Mouse (Mus musculus) lung, adult 2 months (tissue): ENCODE measurements around the gene Dlx4.

Source experiments
- CTCF ChIP-seq: fragments of 200-500 bp; IDR thresholded peaks from 2 replicates; pipeline ENCODE4 v1.5.1; 2011; ENCODE audit warnings: mild to moderate bottlenecking, low read length, control low read depth; ENCODE audit not compliant: insufficient read depth
- POLR2A ChIP-seq: fragments of 200-500 bp; IDR thresholded peaks from 2 replicates; pipeline ENCODE4 v1.6.1; 2011; ENCODE audit warnings: low read depth, mild to moderate bottlenecking, control low read depth, low read length, borderline replicate concordance; ENCODE audit errors: extremely low read depth

DNA sequence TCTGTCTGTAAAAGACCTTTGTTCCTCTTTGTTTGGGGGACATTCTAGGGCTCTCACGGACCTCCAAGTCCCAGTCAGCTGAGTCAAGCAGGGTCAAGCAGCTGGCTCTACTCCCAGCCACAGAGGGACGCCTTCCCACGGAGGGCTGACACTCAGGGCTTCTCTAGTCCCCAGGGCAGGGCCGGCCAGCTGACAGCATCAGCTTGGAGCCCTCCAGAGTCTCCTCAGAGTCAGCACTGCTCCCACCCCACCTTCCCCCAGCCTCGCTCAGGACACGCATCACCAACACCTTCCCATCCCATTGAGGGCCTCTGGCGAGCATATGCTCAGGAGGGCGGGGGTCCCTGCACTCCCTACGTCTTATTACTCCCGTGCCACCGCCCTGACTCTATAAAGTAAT, 39.6 kb upstream of the Dlx4 start:
- TF ChIP-seq CTCF (no peak), POLR2A (no peak)
